Mouse (Mus musculus) brain, adult 10 weeks (tissue): ENCODE data around the gene Fbxl21. TPM values are rescaled to one million over a fixed set of nuclear protein-coding genes. Genes with fewer than 3 reads are reported as not detected.

ENCODE experiments used
- polyA plus RNA-seq: library from polyadenylated mRNA; stranded (reverse); fragments of 350-450 nt; fragmentation: Illumina TruSeq; extraction: RNeasy Lipid Tissue Mini Kit (QIAGEN cat#74804); gene quantifications from one replicate; pipeline ENCODE4 v1.2.3, GENCODE M21; 2015; ENCODE audit warnings: low read depth, low replicate concordance

The Fbxl21 gene
- polyA plus RNA-seq, result 8.6 TPM

GRCm38 (mm10) chr13:56522081-56522820, at the start of gene Fbxl21:
Fbxl21 (plus strand) TSS chr13:56522472.

GRCm38 (mm10) chr13:56482146-56482545, 40.1 kb upstream of the Fbxl21 start, which contains the start of gene Il9:
Il9 (minus strand) TSS chr13:56482246.

GRCm38 (mm10) chr13:56548401-56548800, 26.1 kb downstream of the Fbxl21 start, which contains the start of gene Lect2:
Lect2 (minus strand) TSS chr13:56548502.

Other genes starting within 250 kb of the Fbxl21 start
- 124 TPM for gene Cxcl14, start 225.9 kb upstream of the Fbxl21 start, polyA plus RNA-seq
- gene Gm3045, start 95.9 kb upstream of the Fbxl21 start, polyA plus RNA-seq, result not detected
- gene Slc25a48, start 84.1 kb upstream of the Fbxl21 start, polyA plus RNA-seq, result not detected
- not detected for gene Il9, start 40.2 kb upstream of the Fbxl21 start, polyA plus RNA-seq
- gene Lect2, start 26.0 kb downstream of the Fbxl21 start, polyA plus RNA-seq, result not detected
- gene Tgfbi, start 87.1 kb downstream of the Fbxl21 start, polyA plus RNA-seq, result 4.1 TPM
- gene Smad5, start 180.5 kb downstream of the Fbxl21 start, polyA plus RNA-seq, result 15.8 TPM
- 6.8 TPM for gene Gm45623, start 231.4 kb downstream of the Fbxl21 start, polyA plus RNA-seq